Mouse (Mus musculus) heart, postnatal 0 days (tissue): ENCODE measurements at regions not wholly inside any gene's neighbourhood (a gene's known extent, or its start where the extent isn't known, plus 50 kb on each side); places are given as distances from the start of the nearest gene placed in this dataset.

Source experiments
- CTCF ChIP-seq: IDR thresholded peaks from 2 replicates; pipeline ENCODE4 v1.5.1; 2016; ENCODE audit warnings: antibody characterized with exemption, control low read depth, low read depth
- EP300 ChIP-seq: IDR thresholded peaks from 2 replicates; pipeline ENCODE4 v1.6.1; 2016; ENCODE audit warnings: antibody characterized with exemption, low read depth

DNA sequence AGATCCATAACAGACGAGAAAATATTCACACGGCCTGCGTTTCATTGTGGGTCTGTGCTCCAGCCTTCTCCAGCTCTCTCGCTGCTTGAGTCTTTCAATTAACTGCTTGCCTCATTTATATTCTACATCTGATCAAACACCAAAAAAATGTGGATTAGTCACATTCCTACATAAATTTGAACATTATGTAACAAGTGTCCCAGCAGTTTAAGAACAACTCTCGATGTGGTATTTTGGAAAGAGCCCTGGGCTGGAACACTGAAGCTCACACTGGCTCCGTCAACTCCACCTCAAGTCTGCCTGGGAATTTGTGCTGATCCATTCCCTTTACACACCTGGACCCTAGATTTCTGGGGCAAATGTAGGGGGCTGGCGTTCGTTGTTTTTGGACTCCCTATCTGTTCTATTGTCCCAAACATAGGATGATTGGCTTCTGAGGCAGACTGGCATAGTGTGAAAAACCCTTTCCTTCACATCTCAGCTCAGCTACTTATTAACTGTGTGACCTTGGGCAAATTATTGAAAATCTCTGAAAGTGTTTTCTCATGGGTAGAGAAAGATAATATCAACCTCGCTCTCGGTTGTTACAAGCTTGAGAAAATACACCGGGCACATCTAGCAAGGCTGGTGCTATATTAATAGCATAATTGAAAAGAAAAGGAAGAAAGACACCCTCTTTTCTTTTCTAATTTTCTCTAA lies 161.0 kb upstream of the Rfx3 start:
- TF ChIP-seq CTCF = no peak
- TF ChIP-seq EP300 = no peak
